Mouse (Mus musculus) liver, postnatal 0 days (tissue): ENCODE measurements around the gene Dpy19l3.

ENCODE experiments used
- CTCF ChIP-seq: sonication (generic); IDR thresholded peaks from 2 replicates; pipeline ENCODE4 v1.5.1; 2016; ENCODE audit warnings: antibody characterized with exemption, low read depth
- EP300 ChIP-seq: IDR thresholded peaks from 2 replicates; pipeline ENCODE4 v1.6.1; 2016; ENCODE audit warnings: antibody characterized with exemption, low read depth, mild to moderate bottlenecking

DNA sequence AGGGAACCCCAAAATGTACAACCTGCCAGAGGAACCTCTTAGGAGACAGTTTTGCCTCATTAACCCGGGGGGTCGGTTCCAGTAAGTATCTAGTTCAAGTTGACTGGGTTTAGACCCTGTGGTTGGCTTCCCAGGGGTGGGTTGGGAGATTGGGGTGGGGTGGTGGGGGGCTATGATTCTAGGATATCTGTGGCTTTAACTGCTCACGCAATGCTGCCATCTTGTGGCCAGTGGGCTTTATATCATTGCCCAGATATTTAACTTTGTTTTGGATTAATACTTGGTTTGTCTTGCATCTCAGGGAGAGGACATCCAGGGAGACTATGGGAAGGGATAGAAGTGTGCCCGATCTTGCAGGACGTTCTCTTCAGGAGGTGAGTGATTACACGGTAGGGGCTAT is 118.0 kb downstream of the Dpy19l3 start:
- TF ChIP-seq CTCF (peak; percentile 61), EP300 (no peak)
